Mouse (Mus musculus): ENCODE results near the gene Fbxo2. TPM values are rescaled to one million over a fixed set of nuclear protein-coding genes. Genes with fewer than 3 reads are reported as not detected.

Fbxo2 gene
- polyA plus RNA-seq, 1 experiment = 1.5 TPM

DNA sequence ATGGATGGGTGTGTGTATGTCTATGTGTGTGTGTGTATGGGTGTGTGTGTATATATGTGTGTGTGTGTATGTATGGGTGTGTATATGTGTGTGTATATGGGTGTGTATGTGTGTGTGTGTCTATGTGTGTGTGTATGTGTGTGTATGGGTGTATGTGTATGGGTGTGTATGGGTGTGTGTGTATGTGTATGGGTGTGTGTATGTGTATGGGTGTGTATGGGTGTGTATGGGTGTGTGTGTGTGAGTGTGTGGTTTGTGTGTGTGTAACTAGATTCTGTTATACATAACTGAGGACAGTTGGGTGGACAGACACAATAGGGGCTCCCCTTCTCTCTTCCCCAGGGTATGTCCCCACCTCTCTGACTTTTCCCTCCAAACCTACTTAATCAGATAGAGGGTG is 34.0 kb downstream of the Fbxo2 start:
- no peak for DNase-seq
- Histone ChIP-seq H3K27ac (ENCODE audit: control insufficient read depth, insufficient read depth, low read length) (no peak overlapping the region), H3K27me3 (ENCODE audit: control insufficient read depth, insufficient read depth, low read length) (no peaks in the 10 kb centered on the region), H3K4me3 (ENCODE audit: control insufficient read depth, insufficient read depth, low read length) (no peak overlapping the region), H3K4me1 (replicated peaks; ENCODE audit: control insufficient read depth, insufficient read depth, low read length) (no peaks in the 10 kb centered on the region), H3K36me3 (ENCODE audit: control insufficient read depth, insufficient read depth, low read length) (no peaks in the 10 kb centered on the region)
- TF ChIP-seq CTCF (IDR thresholded peaks at IDR 0.05; ENCODE audit: borderline replicate concordance, control insufficient read depth, extremely low read depth, insufficient read depth, low read length, poor library complexity) = no peak
- TF ChIP-seq POLR2A (IDR thresholded peaks at IDR 0.05; ENCODE audit: control insufficient read depth, extremely low read depth, insufficient read depth, low read length, poor library complexity) = no peak

DNA sequence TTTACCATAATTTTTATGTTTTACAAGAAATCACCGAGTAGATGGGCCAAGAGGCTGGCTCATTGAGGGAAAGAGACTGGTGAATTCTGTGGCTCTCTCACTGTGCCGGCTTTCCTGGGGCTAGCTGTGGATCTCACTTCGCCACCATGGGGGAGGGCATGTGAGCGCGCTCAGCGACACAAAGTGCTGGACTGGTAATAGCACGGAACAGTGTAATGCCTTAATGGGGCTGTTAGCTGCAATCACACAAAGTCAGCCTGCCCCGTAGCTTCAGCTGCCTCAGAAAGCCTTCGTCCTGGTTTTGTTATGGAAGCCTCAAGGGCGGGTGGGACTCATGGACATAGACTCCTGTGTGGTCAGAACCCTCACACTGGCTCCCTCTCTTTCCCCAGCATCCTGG is 38.3 kb downstream of the Fbxo2 start:
- H3K4me1 ChIP-seq (replicated peaks; ENCODE audit: control insufficient read depth, insufficient read depth, low read length) = no peaks in the 10 kb centered on the region
- no peak for TF ChIP-seq CTCF (IDR thresholded peaks at IDR 0.05; ENCODE audit: borderline replicate concordance, control insufficient read depth, extremely low read depth, insufficient read depth, low read length, poor library complexity)
- TF ChIP-seq POLR2A (IDR thresholded peaks at IDR 0.05; ENCODE audit: control insufficient read depth, extremely low read depth, insufficient read depth, low read length, poor library complexity) = no peak
- H3K27me3 ChIP-seq (ENCODE audit: control insufficient read depth, insufficient read depth, low read length) = no peaks in the 10 kb centered on the region
- H3K27ac ChIP-seq (ENCODE audit: control insufficient read depth, insufficient read depth, low read length) = no peak overlapping the region
- H3K4me3 ChIP-seq (ENCODE audit: control insufficient read depth, insufficient read depth, low read length) = no peak overlapping the region
- no peak for DNase-seq
- 65% methylated on average over 10 of the region's 10 CpGs for WGBS
- H3K36me3 ChIP-seq (ENCODE audit: control insufficient read depth, insufficient read depth, low read length) = no peaks in the 10 kb centered on the region

DNA sequence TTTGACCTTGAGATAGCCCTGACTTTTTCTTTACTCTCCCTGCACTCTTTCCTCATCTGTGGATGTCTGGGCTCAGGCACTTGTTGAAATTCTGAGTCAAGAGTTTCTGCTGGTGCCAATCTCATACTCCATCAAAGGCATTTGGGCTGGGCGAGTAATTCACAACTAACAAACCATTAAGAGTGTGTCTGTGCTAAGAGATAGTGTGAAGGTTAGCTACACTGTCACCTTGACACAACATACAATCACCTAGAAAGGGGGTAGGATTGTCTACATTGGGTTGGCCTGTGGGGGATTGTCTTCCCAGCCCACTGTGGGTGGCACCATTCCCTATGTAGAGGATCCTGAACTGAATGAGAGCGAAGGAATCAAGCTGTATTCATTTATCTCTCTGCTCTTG is 43.1 kb downstream of the Fbxo2 start:
- 93% methylated on average over 2 of the region's 2 CpGs for WGBS
- H3K27ac ChIP-seq (ENCODE audit: control insufficient read depth, insufficient read depth, low read length) = no peak overlapping the region
- H3K4me1 ChIP-seq (replicated peaks; ENCODE audit: control insufficient read depth, insufficient read depth, low read length) = no peaks in the 10 kb centered on the region

DNA sequence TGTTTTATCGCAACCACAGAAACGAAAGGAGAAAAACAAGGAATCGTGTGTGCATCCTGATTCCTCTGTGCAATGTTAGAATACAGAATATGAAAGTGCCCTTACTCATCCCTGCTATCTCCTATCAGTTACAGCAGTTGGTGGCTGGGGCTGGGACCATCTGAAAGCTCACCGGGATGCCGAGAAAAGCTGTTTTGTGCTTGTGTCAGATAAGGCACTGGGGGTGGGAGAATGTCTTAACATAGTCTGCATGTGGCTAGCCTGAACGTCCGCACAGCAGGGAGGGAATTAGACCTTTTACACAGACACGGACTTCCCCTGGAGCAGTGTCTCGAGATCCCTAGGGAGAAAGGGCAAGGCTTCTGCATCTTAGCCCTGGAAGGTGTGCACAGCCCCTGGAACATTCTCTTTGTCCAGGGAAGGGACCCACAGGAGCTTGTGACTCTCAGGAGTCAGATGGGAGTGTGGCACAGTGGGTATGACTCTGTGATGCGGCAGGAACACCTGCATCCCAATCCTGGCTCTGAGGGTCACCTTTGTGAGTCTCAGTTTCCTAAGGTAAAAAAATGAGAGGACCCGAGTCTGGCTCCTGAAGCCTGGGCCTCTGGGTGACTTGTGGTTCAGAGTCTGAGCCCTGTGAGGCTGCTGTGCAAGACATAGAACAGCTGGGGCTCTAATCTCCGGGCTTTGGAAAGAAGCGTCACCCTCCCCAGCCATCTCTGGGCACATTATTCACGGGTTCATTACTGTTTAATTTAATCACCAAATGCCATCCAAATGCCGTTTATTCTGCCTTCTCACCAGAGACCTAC is 43.8 kb downstream of the Fbxo2 start:
- no peaks in the 10 kb centered on the region for H3K4me1 ChIP-seq (replicated peaks; ENCODE audit: control insufficient read depth, insufficient read depth, low read length)
- H3K36me3 ChIP-seq (ENCODE audit: control insufficient read depth, insufficient read depth, low read length) = no peaks in the 10 kb centered on the region
- no peak for DNase-seq
- H3K27ac ChIP-seq (ENCODE audit: control insufficient read depth, insufficient read depth, low read length) = no peak overlapping the region
- no peak for TF ChIP-seq CTCF (IDR thresholded peaks at IDR 0.05; ENCODE audit: borderline replicate concordance, control insufficient read depth, extremely low read depth, insufficient read depth, low read length, poor library complexity)
- no peak for TF ChIP-seq POLR2A (IDR thresholded peaks at IDR 0.05; ENCODE audit: control insufficient read depth, extremely low read depth, insufficient read depth, low read length, poor library complexity)
- 77% methylated on average over 15 of the region's 15 CpGs for WGBS
- H3K4me3 ChIP-seq (ENCODE audit: control insufficient read depth, insufficient read depth, low read length) = no peak overlapping the region
- H3K27me3 ChIP-seq (ENCODE audit: control insufficient read depth, insufficient read depth, low read length) = no peaks in the 10 kb centered on the region

More for the DNA sequence above, 43.1 kb downstream of the Fbxo2 start:
- H3K27me3 ChIP-seq (ENCODE audit: control insufficient read depth, insufficient read depth, low read length) = no peaks in the 10 kb centered on the region
- no peak for DNase-seq
- TF ChIP-seq CTCF (IDR thresholded peaks at IDR 0.05; ENCODE audit: borderline replicate concordance, control insufficient read depth, extremely low read depth, insufficient read depth, low read length, poor library complexity) (no peak), POLR2A (IDR thresholded peaks at IDR 0.05; ENCODE audit: control insufficient read depth, extremely low read depth, insufficient read depth, low read length, poor library complexity) (no peak)
- H3K36me3 ChIP-seq (ENCODE audit: control insufficient read depth, insufficient read depth, low read length) = no peaks in the 10 kb centered on the region
- H3K4me3 ChIP-seq (ENCODE audit: control insufficient read depth, insufficient read depth, low read length) = no peak overlapping the region

DNA sequence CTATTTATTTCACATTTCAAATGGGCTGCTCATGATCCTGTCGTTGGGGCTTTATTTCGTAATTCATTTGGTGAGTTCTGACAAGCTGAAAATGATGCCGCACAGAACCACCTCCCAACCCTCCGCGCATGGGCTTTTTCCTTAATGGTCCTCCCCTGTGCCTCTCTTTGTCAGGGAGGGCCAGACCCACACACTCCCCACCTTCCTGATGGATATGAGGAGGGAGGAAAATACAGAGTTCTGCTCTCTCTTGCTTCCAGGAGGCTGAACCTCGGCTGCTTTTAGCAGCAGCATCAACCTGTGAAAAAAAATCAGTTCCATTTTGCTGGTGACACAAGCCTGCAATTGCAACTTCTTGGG is 44.4 kb downstream of the Fbxo2 start:
- no peak for DNase-seq
- Histone ChIP-seq H3K4me3 (ENCODE audit: control insufficient read depth, insufficient read depth, low read length) (no peak overlapping the region), H3K36me3 (ENCODE audit: control insufficient read depth, insufficient read depth, low read length) (no peaks in the 10 kb centered on the region), H3K4me1 (replicated peaks; ENCODE audit: control insufficient read depth, insufficient read depth, low read length) (no peaks in the 10 kb centered on the region), H3K27me3 (ENCODE audit: control insufficient read depth, insufficient read depth, low read length) (no peaks in the 10 kb centered on the region), H3K27ac (ENCODE audit: control insufficient read depth, insufficient read depth, low read length) (no peak overlapping the region)
- 80% methylated on average over 6 of the region's 6 CpGs for WGBS
- TF ChIP-seq POLR2A (IDR thresholded peaks at IDR 0.05; ENCODE audit: control insufficient read depth, extremely low read depth, insufficient read depth, low read length, poor library complexity) (no peak), CTCF (IDR thresholded peaks at IDR 0.05; ENCODE audit: borderline replicate concordance, control insufficient read depth, extremely low read depth, insufficient read depth, low read length, poor library complexity) (no peak)

DNA sequence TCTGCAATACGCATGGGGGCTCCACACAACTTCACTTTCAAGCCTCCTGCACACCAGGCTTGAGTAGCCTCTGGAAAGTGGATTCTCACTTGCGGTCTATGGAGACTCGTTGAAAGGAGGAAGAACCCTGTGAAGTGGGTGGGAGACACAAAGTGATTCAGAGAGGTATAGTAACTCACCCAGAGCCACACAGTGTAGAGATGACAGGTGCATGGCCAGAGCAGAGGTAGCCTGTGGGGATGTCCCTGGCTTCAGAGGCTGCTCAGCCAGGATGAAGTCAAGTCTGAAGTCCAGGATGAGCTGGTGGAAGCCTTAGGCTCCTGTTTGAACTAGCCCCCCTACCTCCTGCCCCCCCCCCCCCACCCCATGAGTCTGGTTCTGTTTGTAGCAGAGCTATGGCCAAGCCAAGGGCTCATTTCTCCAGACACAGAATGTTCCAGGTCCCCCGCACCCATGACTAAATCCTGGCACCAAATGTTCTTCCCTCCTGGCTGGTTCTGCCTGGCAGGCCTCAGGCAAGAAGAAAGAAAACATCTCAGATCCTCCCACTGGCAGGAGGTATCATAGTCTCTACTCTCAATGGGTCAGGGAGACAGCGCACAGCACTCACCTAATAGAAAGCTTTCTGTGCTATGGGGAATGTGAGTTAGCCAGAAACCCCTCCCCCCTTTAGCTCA is 54.2 kb downstream of the Fbxo2 start:
- DNase-seq = no peak
- no peaks in the 10 kb centered on the region for H3K27me3 ChIP-seq (ENCODE audit: control insufficient read depth, insufficient read depth, low read length)
- no peaks in the 10 kb centered on the region for H3K4me1 ChIP-seq (replicated peaks; ENCODE audit: control insufficient read depth, insufficient read depth, low read length)
- 60% methylated on average over 5 of the region's 5 CpGs for WGBS
- no peak overlapping the region for H3K4me3 ChIP-seq (ENCODE audit: control insufficient read depth, insufficient read depth, low read length)
- no peak overlapping the region for H3K27ac ChIP-seq (ENCODE audit: control insufficient read depth, insufficient read depth, low read length)
- H3K36me3 ChIP-seq (ENCODE audit: control insufficient read depth, insufficient read depth, low read length) = no peaks in the 10 kb centered on the region
- TF ChIP-seq POLR2A (IDR thresholded peaks at IDR 0.05; ENCODE audit: control insufficient read depth, extremely low read depth, insufficient read depth, low read length, poor library complexity) (no peak), CTCF (IDR thresholded peaks at IDR 0.05; ENCODE audit: borderline replicate concordance, control insufficient read depth, extremely low read depth, insufficient read depth, low read length, poor library complexity) (no peak)

Measured in thymus, adult 2 months (tissue).